Mouse (Mus musculus) Patski (cell line): ENCODE measurements around the gene Nfix. TPM values are rescaled to one million over a fixed set of nuclear protein-coding genes. Genes with fewer than 3 reads are reported as not detected.
A peak's percentile ranks its signal among the peaks of the same experiment; 100 is the strongest.

Source experiments
- ATAC-seq: fragments of 100-300 bp; one replicate; pipeline ENCODE4 v1.8.0; 2021
- CTCF ChIA-PET: fragments of 350-600 bp; sonication (Branson Sonifier 250); formaldehyde crosslinking; loops from one replicate; lab custom pipeline; 2022; ENCODE audit warnings: inconsistent platforms; lab: Charles Lee
- POLR2A ChIA-PET: fragments of 350-600 bp; sonication (Branson Sonifier 250); formaldehyde crosslinking; loops from one replicate; lab custom pipeline; 2022; ENCODE audit warnings: antibody characterized with exemption, inconsistent platforms; lab: Charles Lee
- DNase-seq: peaks from one replicate; pipeline ENCODE4 v3.0.0-alpha.2; 2011; ENCODE audit warnings: low read depth, low spot score
- H3K27me3 ChIP-seq: fragments of 371-371 bp; one replicate; pipeline ENCODE4 v1.5.1; 2021
- CTCF ChIP-seq: fragments of 100-300 bp; IDR thresholded peaks from one replicate; pipeline ENCODE4 v1.5.1; 2021
- in situ Hi-C: fragments of 300-500 bp; cut with MboI; formaldehyde crosslinking; loops from 3 replicates; pipeline ENCODE4 v1.11.1; 2018; ENCODE audit warnings: low pct_unique_long_range_greater_than_20kb, mixed read lengths
- polyA plus RNA-seq: library from polyadenylated mRNA; unstranded; gene quantifications from one replicate; pipeline ENCODE4 v1.2.3, GENCODE M21; 2021

Nfix gene
- polyA plus RNA-seq, 1 experiment from 2014 or later = 32.5 TPM

DNA sequence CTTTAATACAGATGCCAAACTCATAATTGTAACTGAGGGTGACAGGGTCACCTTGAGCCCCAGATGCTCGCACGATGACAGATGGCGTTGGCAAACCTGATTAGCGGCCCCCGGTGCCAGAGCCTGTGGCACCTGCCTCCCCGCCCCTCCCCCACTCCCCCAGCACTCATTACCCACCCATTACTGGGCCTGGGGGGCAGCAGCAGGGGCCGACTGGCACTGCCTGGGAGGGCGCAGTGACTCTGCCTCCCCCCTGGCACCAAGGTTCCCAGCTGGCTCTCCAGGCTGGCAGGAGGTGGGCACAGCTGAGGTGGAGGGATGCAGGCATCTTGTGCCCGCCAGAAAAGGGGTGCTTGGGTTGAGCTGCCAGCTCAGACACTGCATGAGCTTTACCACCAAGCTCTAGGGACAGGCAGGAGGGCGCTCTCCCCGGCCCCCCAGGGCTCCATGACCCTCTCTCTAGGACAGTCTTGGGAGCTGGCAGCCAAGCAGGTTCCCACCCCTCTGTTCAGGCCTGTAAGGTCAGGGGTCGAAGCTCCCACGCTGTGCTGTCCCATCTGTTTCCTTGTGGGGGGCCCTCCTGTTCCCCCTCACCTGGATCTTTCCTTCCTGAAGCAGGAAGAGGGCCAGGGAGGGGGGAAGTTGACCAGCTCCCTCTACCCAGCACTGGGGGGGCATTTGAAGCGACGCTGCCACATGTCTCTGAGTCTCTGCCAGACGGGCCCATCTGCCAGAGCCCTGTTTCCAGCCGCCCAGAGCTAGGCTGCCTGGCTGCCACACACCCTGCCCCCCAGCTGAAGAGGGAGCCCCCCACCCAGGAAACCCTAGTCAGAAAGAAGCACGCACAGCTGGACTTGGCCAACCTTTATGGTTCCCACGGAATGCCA is 14.7 kb upstream of the Nfix start:
- DNase-seq (no peak), ATAC-seq (no peak)
- ChIA-PET POLR2A (interaction anchor here (1.3 to 1.5 kb wide), 3 partner anchors 88 to 115 kb away, joined by 3 to 6 read pairs (median 4); no protein-coding TSS in a partner anchor), CTCF (interaction anchor here (1.0 to 8.3 kb wide), 23 partner anchors 9 to 222 kb away, joined by 3 to 80 read pairs (median 7); partner anchors contain the start of gene Calr)
- no peak for TF ChIP-seq CTCF
- in situ Hi-C loops = loop anchor here (5.0 to 10.0 kb wide), 3 partner anchors 117 to 450 kb away; no protein-coding TSS in a partner anchor
- no peaks in the 10 kb centered on the region for H3K27me3 ChIP-seq

DNA sequence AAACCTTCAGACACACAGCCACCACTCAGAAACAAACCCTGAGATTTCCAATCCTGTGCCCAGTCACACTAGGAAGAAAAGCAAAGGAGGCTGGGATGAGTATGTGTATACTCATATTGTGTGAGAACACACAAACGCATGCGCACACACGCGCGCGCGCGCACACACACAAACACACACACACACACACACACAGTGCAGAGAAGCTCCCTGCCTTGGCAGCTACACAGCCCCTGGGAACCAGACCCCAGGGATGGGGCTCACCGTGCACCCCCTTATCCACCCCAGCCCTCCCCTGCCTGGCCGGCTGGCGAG is 14.1 kb upstream of the Nfix start:
- CTCF ChIA-PET = interaction anchor here (1.0 to 8.3 kb wide), 13 partner anchors 9 to 221 kb away, joined by 3 to 80 read pairs (median 8); partner anchors contain the start of gene Calr
- in situ Hi-C loops = loop anchor here (5.0 to 10.0 kb wide), 2 partner anchors 222 to 449 kb away; no protein-coding TSS in a partner anchor
- POLR2A ChIA-PET = interaction anchor here (0.7 to 0.9 kb wide), 2 partner anchors 105 to 176 kb away, joined by 3 read pairs; no protein-coding TSS in a partner anchor
- no peak for TF ChIP-seq CTCF
- no peaks in the 10 kb centered on the region for H3K27me3 ChIP-seq
- ATAC-seq (no peak), DNase-seq (no peak)

DNA sequence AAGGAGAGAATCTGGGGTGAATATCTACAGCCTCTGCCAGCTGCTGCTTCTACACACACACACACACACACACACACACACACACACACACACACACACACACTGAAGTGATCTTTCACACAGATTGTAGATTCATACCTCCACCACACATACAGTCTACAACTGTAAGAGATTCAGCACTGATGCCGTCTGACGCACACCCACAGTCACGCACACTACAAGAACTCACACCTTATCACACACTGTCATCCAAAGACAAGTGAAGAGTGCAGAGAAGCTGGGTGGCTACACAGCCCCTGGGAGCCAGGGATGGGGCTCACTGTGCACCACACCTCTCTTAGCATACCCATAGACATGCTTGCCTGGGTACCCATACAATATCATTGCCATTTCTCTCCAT is 13.7 kb upstream of the Nfix start:
- TF ChIP-seq CTCF = no peak
- ChIA-PET POLR2A (interaction anchor here (0.7 to 1.0 kb wide), 4 partner anchors 33 to 175 kb away, joined by 3 to 5 read pairs (median 3); no protein-coding TSS in a partner anchor), CTCF (interaction anchor here (0.7 to 8.3 kb wide), 23 partner anchors 10 to 229 kb away, joined by 3 to 80 read pairs (median 4); no protein-coding TSS in a partner anchor)
- no peak for ATAC-seq
- H3K27me3 ChIP-seq = no peaks in the 10 kb centered on the region
- DNase-seq = no peak
- in situ Hi-C loops = loop anchor here (5.0 to 10.0 kb wide), 2 partner anchors 222 to 449 kb away; no protein-coding TSS in a partner anchor

DNA sequence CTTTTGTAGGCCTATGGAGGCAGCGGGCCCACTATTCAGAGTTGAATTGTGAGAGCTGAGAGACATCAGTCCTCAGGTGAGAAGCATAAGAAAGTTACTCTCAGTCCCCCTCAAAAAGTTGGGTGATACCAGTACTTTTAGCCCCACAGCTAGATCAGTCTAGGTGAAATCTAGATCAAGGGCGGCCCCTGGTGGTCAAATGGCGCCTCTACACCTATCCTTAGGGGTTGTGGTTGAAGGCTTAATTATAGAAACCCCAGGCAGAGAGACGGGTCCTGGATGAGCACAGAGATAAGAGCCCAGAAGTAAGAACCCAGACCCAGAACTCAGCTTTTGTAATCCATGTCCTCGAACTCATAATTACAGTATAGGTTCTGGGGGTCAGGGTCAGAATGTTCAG is 12.9 kb upstream of the Nfix start:
- DNase-seq (no peak), ATAC-seq (peak; percentile 58)
- H3K27me3 ChIP-seq = no peaks in the 10 kb centered on the region
- ChIA-PET POLR2A (interaction anchor here (0.7 to 1.0 kb wide), 4 partner anchors 28 to 129 kb away, joined by 3 to 5 read pairs (median 3); no protein-coding TSS in a partner anchor), CTCF (interaction anchor here (0.7 to 8.3 kb wide), 20 partner anchors 12 to 228 kb away, joined by 3 to 80 read pairs (median 4); no protein-coding TSS in a partner anchor)
- TF ChIP-seq CTCF = peak; percentile 87
- in situ Hi-C loops = loop anchor here (5.0 to 10.0 kb wide), 2 partner anchors 221 to 448 kb away; no protein-coding TSS in a partner anchor

DNA sequence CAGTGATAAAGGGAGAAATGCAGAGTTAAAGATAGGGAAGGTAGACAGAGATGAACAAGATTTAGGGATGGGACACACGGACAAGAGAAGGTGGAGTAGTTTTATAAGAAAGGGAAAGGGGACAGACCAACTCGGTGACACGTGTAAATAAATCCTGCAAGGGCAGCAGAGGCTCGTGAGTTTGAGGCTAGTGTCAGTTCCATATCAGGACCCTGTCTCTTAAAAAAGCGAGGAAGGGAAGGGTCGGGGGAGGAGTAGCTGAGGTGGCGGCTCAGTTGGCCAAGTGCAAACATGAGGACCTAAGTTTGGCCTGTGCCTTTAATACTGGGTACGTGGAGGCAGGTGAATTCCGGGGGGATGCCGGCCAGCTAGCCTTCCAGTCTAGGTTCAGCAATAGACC is 11.2 kb upstream of the Nfix start:
- H3K27me3 ChIP-seq = no peaks in the 10 kb centered on the region
- CTCF ChIA-PET = interaction anchor here (1.1 to 8.3 kb wide), 5 partner anchors 69 to 113 kb away, joined by 3 to 80 read pairs (median 7); no protein-coding TSS in a partner anchor
- POLR2A ChIA-PET = interaction anchor here (0.9 kb wide), 1 partner anchor 102 kb away, joined by 3 read pairs; no protein-coding TSS in a partner anchor
- no peak for TF ChIP-seq CTCF
- ATAC-seq (no peak), DNase-seq (no peak)
- in situ Hi-C loops = loop anchor here (5.0 to 10.0 kb wide), 2 partner anchors 219 to 447 kb away; no protein-coding TSS in a partner anchor

DNA sequence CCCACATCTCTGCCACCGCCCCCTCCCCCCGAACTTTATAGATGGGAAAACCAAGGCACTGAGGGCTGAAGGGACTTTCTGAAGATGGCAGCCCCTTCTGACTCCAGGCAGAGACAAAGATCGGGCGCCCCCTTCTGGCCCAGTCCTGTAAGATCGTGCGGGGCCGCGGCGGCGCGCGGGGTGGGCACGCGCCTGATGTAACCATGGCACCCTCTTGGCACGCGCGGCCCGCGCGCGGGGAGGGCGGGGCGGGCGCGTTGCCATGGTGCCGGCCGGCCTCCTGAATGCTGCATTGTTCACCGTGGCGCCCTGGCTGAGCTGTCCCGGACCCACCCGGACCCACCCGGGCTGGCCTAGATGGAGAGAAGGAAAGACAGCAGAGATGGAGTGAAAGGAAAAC is 10.8 kb upstream of the Nfix start:
- POLR2A ChIA-PET = interaction anchor here (0.9 kb wide), 1 partner anchor 102 kb away, joined by 3 read pairs; no protein-coding TSS in a partner anchor
- DNase-seq = no peak
- in situ Hi-C loops = loop anchor here (5.0 to 10.0 kb wide), 2 partner anchors 219 to 446 kb away; no protein-coding TSS in a partner anchor
- peak; percentile 99 for TF ChIP-seq CTCF
- H3K27me3 ChIP-seq = no peaks in the 10 kb centered on the region
- peak; percentile 50 for ATAC-seq
- CTCF ChIA-PET = interaction anchor here (1.3 to 8.3 kb wide), 4 partner anchors 68 to 103 kb away, joined by 3 to 80 read pairs (median 30); no protein-coding TSS in a partner anchor

DNA sequence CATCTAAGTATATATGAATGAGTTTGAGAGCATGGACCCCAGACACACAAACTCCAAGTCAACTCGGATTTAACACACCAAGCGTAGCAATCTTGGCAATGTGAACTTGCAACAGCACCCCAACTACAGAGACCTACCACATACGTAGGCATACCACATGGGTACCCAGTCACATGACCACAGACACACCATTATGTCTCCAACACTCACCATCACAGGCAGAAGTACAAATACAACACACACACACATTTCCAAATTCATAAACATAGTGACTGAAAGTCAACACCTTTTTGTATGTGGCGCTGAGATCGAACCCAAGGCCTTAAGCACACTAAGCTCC is 9.8 kb upstream of the Nfix start:
- in situ Hi-C loops = loop anchor here (5.0 to 10.0 kb wide), 2 partner anchors 218 to 445 kb away; no protein-coding TSS in a partner anchor
- no peak for ATAC-seq
- ChIA-PET CTCF (interaction anchor here (0.9 to 8.3 kb wide), 6 partner anchors 8 to 102 kb away, joined by 3 to 80 read pairs (median 8); no protein-coding TSS in a partner anchor), POLR2A (interaction anchor here (0.6 kb wide), 1 partner anchor 1150 kb away, joined by 3 read pairs; no protein-coding TSS in a partner anchor)
- H3K27me3 ChIP-seq = no peaks in the 10 kb centered on the region
- TF ChIP-seq CTCF = no peak
- DNase-seq = no peak

DNA sequence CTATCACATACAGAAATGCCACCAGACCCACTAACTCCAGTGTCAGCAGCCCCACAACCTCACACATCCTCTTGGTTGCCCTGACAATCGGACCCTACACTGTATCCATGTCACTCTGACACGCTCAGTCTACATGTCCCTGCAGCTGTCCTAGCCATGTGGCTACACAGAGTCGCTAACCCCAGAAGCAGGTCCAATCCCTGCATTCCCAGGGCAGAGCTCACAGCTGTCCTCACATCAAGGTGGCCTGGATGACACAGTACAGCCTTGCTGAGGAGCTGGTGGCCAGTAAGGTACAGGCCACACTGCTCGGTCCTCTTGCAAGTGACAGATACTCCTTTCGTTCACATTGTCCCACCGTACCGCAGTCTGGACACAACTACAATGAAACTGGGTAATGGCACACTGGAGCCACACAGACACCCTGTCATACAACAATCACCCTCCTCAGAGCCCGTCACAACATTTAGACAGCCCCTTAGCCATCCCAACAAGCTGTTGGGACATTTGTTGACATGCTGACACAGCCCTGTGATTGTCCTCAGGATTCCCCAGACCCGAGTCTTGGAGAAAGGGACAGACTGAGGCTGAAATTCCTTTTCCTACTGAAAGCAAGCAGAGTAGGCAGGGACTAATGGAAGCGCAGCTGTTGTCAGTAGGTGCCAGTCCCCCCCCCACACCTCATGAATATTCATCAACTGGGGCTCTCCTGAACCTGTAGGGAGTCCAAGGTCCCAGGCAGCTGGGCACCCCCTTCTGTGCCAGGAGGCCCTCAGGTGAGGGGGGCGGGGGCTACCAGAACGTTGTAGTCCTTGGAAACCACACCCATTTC is 9.2 kb upstream of the Nfix start:
- in situ Hi-C loops = no loop called here
- ChIA-PET POLR2A (interaction anchor here (0.6 to 1.5 kb wide), 3 partner anchors 25 to 1149 kb away, joined by 3 read pairs; no protein-coding TSS in a partner anchor), CTCF (interaction anchor here (0.9 to 8.3 kb wide), 5 partner anchors 8 to 101 kb away, joined by 3 to 80 read pairs (median 6); no protein-coding TSS in a partner anchor)
- DNase-seq = no peak
- H3K27me3 ChIP-seq = no peaks in the 10 kb centered on the region
- TF ChIP-seq CTCF = no peak
- no peak for ATAC-seq

DNA sequence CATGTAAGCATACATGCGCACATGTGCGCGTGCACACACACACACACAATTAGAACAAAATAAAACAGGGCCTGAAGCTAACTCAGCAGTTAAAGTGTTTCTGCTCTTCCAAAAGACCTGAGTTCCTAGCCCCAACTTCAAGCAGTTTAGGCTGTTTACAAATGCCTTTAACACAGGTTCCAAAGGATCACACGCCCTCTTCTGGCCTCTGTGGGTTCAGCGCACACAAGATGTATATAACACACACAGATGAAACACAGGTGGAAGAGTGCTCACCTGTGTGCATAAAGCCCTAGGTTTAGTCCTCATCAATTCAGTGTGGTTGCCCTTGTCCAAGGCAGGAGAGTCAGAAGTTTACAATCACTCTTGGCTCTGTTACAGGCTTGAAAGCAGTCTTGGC is 5.9 kb upstream of the Nfix start:
- no peak for DNase-seq
- ATAC-seq = no peak
- H3K27me3 ChIP-seq = no peaks in the 10 kb centered on the region
- TF ChIP-seq CTCF = no peak
- ChIA-PET POLR2A (no interaction called here), CTCF (interaction anchor here (0.9 kb wide), 1 partner anchor 68 kb away, joined by 3 read pairs; no protein-coding TSS in a partner anchor)
- in situ Hi-C loops = no loop called here
